Mouse (Mus musculus): ENCODE data around the gene Smc5. TPM values are rescaled to one million over a fixed set of nuclear protein-coding genes. Genes with fewer than 3 reads are reported as not detected.

The Smc5 gene
- polyA plus RNA-seq, 1 experiment from 2014 or later = 28.4 TPM

DNA sequence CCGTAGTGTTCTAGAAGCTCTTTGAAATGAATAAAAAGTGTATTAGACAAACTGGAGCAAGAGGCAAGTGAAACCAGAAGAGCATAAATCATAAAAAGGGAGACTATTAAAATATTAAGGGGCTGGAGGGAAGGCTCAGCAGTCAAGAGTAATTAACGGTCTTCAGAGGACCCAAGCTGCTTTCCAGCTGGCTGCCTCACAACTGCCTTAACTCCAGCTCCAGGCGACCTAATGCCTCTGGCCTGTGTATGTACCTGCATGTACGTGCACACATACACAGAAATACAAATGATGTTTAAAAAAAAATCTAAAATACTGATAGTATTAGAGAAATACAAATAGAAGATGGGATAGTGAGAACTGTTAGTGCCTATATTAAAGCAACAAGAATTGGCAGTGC is 89.6 kb downstream of the Smc5 start:
- Histone ChIP-seq H3K4me3 (no peak overlapping the region), H3K27me3 (replicated peaks) (no peaks in the 10 kb centered on the region), H3K9ac (no peak overlapping the region), H3K36me3 (replicated peaks) (no peaks in the 10 kb centered on the region), H3K9me3 (no peaks in the 10 kb centered on the region), H3K4me1 (no peaks in the 10 kb centered on the region), H3K27ac (no peak overlapping the region), H3K4me2 (no peak overlapping the region)
- WGBS = 76% methylated on average over 4 of the region's 4 CpGs
- ATAC-seq (replicated peaks) = no peak

DNA sequence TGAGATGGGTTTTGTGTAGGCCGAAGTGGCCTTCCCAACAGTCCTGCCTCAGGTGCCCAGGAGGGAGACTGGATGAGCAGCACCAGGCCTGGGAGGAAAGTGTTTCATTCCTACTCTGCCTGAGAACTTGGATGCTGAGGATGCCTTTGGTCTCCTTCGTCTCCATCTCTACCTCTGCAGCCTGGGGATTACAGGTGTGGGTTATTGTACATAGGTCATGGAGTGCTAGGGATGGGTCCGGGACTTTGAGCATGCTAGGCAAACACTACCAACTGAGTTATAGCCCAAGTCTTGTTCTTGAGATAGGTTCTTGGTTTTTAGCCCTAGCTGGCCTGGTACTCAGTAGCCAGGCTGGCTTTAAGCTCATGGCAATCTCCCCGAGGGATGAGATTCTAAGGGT is 90.2 kb downstream of the Smc5 start:
- Histone ChIP-seq H3K36me3 (replicated peaks) (no peaks in the 10 kb centered on the region), H3K27ac (no peak overlapping the region), H3K27me3 (replicated peaks) (no peaks in the 10 kb centered on the region), H3K4me3 (no peak overlapping the region), H3K4me2 (no peak overlapping the region), H3K9ac (no peak overlapping the region), H3K9me3 (no peaks in the 10 kb centered on the region), H3K4me1 (no peaks in the 10 kb centered on the region)
- WGBS = 94% methylated on average over 4 of the region's 4 CpGs
- no peak for ATAC-seq (replicated peaks)

DNA sequence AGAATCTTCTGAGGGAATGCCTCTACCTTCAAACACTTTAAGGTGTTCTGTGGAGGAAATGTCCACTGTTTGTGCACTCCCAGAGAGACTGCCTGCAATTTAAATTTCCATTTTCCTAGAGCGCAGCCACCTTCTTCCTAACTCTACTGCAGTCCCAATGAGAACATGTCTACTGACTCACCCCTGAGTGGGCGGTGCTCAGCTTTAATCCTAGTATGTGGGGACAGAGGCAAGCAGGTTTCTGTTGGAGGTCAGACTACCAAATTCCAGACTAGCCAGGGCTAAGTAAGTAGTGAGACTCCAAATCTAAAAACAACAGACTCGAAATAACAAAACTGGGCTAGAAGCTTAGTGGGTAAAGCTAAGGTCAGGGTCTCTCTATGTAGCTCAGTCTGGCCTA is 95.2 kb downstream of the Smc5 start:
- Histone ChIP-seq H3K27me3 (replicated peaks) (no peaks in the 10 kb centered on the region), H3K9ac (no peak overlapping the region), H3K27ac (no peak overlapping the region), H3K36me3 (replicated peaks) (no peaks in the 10 kb centered on the region), H3K4me3 (no peak overlapping the region), H3K9me3 (no peaks in the 10 kb centered on the region), H3K4me1 (no peaks in the 10 kb centered on the region), H3K4me2 (no peak overlapping the region)
- no peak for ATAC-seq (replicated peaks)
- 93% methylated on average over 3 of the region's 3 CpGs for WGBS

DNA sequence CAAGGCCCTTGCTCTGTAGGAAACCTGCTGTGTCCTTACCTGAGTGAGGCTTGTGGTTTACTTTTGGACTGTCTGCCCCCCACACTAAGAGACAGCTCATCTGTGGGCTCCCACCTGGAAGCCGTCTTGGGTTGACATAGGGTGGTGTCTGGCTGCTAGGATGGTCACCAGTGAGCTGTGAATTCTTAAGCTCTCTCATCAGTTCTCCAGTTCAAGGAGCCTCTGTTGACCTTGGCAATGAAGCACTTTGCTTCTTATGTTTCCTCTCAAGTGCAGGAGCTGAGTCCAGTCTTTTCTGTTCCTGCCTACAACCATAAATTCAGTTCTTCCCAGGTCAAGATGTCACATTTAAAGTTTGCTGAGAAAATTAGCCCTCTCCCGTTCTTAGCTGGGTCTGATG is 98.2 kb downstream of the Smc5 start:
- Histone ChIP-seq H3K27me3 (replicated peaks) (no peaks in the 10 kb centered on the region), H3K4me3 (no peak overlapping the region), H3K27ac (no peak overlapping the region), H3K4me1 (no peaks in the 10 kb centered on the region), H3K4me2 (no peak overlapping the region), H3K9ac (no peak overlapping the region), H3K9me3 (no peaks in the 10 kb centered on the region), H3K36me3 (replicated peaks) (no peaks in the 10 kb centered on the region)
- 80% methylated on average over 2 of the region's 2 CpGs for WGBS
- ATAC-seq (replicated peaks) = no peak

DNA sequence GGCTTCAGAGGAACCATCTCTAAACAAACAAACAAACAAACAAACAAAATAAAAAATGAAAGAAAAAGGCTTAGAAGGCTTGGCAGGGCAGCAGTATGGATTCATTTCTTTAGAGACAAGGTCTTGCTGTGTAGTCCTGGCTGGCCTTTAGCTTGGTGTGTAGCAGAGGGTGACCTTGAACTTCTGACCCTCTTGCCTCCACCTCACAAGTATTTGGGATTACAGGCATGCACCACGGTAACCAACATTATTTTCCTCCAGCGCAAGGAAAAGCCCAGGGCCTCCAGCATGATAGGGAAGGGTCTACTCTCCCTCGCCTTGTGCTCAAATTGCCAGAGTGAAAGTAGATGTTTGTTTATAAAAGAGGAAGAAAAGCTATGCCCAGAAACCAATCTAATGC is 98.6 kb downstream of the Smc5 start:
- 77% methylated on average over 3 of the region's 3 CpGs for WGBS
- Histone ChIP-seq H3K27ac (no peak overlapping the region), H3K36me3 (replicated peaks) (no peaks in the 10 kb centered on the region), H3K9me3 (no peaks in the 10 kb centered on the region), H3K27me3 (replicated peaks) (no peaks in the 10 kb centered on the region), H3K4me3 (no peak overlapping the region), H3K9ac (no peak overlapping the region), H3K4me2 (no peak overlapping the region), H3K4me1 (no peaks in the 10 kb centered on the region)
- ATAC-seq (replicated peaks) = no peak

DNA sequence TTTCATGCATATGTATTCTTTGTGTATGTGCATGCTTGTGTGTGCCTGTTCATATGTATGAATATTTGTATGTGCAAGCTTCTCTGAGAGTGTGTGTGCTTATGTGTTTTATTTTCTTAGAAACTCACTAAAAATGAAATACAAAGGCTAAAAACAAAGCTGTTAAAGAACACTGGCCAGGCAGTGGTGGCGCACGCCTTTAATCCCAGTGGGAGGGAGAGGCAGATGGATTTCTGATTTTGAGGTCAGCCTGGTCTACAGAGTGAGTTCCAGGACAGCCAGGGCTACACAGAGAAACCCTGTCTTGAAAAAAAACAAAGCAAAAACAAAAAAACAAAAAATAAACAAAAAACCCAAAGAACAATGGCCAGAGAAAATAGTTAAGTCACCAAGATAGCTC is 102.6 kb downstream of the Smc5 start:
- Histone ChIP-seq H3K36me3 (replicated peaks) (no peaks in the 10 kb centered on the region), H3K4me3 (no peak overlapping the region), H3K27ac (no peak overlapping the region), H3K4me2 (no peak overlapping the region), H3K9ac (no peak overlapping the region), H3K27me3 (replicated peaks) (no peaks in the 10 kb centered on the region), H3K4me1 (no peaks in the 10 kb centered on the region), H3K9me3 (no peaks in the 10 kb centered on the region)
- 83% methylated on average over 2 of the region's 2 CpGs for WGBS
- no peak for ATAC-seq (replicated peaks)

DNA sequence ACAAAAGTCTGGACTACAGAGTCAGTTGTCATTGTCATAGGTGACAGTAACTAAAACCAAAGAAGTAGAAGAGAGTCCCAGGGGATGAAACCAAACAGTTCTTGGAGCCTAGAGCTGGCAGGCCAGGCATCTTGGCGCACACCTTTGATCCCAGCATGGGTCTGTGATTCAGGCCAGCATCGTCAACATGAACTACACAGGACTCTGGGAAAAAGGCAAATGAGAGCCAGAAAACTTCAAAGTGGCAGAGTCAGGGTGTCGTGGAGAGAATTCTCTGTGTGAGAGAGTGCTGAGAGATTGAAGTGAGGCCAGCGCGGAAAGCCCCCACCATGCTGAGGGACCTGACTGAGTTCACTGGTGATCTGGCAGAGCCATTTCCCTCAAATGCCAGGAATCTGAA is 103.2 kb downstream of the Smc5 start:
- WGBS = 81% methylated on average over 5 of the region's 5 CpGs
- no peaks in the 10 kb centered on the region for H3K27me3 ChIP-seq (replicated peaks)

DNA sequence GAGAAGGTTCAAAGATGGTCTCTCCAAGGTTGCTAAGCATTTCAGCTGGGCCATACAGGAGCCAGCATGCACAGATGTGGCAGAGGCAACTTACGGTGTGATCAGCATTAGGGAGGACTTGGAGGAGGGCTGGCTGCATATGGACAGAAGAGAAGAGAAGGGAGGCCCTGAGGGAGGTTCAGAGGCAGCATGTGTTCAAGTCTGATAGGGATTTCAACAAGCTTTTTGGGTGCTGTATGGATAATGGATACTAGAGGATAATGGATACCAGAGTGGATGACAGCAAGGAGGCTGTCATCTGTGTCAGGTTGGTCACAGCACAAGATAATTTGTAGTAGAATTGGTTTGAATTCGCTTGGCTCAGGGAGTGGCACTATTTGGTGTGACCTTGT is 104.0 kb downstream of the Smc5 start:
- H3K4me1 ChIP-seq = no peaks in the 10 kb centered on the region
- H3K4me2 ChIP-seq = no peak overlapping the region
- H3K27ac ChIP-seq = no peak overlapping the region
- H3K27me3 ChIP-seq (replicated peaks) = no peaks in the 10 kb centered on the region
- WGBS = 95% methylated on average over 2 of the region's 2 CpGs
- H3K9me3 ChIP-seq = no peaks in the 10 kb centered on the region
- H3K4me3 ChIP-seq = no peak overlapping the region
- no peaks in the 10 kb centered on the region for H3K36me3 ChIP-seq (replicated peaks)
- ATAC-seq (replicated peaks) = no peak
- H3K9ac ChIP-seq = no peak overlapping the region

More for the DNA sequence above, 103.2 kb downstream of the Smc5 start:
- H3K4me2 ChIP-seq = no peak overlapping the region
- no peaks in the 10 kb centered on the region for H3K4me1 ChIP-seq
- no peak overlapping the region for H3K27ac ChIP-seq
- no peak overlapping the region for H3K9ac ChIP-seq
- H3K36me3 ChIP-seq (replicated peaks) = no peaks in the 10 kb centered on the region
- no peak overlapping the region for H3K4me3 ChIP-seq
- no peaks in the 10 kb centered on the region for H3K9me3 ChIP-seq
- ATAC-seq (replicated peaks) = no peak

DNA sequence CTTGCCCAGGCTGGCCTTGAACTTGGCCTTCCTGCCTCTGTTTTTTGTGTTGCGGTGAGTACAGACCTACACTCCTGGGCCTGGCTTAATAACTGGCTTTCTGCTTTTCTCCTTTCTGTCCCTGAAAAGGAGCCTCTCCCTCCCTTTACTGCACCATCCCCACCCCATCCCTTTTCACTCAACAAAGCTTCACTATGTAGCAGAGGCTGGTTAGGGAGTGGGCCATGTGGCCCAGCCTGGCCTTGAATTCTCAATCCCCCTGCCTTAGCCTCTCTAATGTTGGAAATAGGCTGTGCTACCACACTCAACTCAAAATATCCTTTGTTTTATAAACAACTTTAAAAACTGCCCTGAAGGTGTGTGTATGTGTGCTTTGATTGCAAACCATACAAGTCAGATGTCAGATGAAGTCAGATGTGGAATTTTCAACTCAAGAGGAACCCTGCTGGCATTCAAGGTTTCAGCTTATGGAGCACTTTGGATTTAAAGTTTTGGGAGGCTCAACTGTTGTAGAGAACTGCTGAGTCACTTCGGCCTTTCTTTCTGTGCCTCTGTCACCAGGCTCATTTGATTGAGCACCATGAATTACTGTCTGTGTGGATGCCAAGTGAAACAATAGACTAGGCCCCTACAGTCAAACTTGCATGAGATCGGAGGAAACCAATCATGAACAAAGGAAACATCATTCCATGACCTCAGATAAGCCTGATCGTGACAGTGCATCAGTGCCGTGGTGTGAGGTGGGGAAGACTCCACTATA is 104.6 kb downstream of the Smc5 start:
- Histone ChIP-seq H3K4me3 (no peak overlapping the region), H3K4me1 (no peaks in the 10 kb centered on the region), H3K9ac (no peak overlapping the region), H3K27ac (no peak overlapping the region), H3K4me2 (no peak overlapping the region), H3K9me3 (no peaks in the 10 kb centered on the region), H3K27me3 (replicated peaks) (no peaks in the 10 kb centered on the region), H3K36me3 (replicated peaks) (no peaks in the 10 kb centered on the region)
- ATAC-seq (replicated peaks) = no peak
- 87% methylated on average over 5 of the region's 5 CpGs for WGBS

DNA sequence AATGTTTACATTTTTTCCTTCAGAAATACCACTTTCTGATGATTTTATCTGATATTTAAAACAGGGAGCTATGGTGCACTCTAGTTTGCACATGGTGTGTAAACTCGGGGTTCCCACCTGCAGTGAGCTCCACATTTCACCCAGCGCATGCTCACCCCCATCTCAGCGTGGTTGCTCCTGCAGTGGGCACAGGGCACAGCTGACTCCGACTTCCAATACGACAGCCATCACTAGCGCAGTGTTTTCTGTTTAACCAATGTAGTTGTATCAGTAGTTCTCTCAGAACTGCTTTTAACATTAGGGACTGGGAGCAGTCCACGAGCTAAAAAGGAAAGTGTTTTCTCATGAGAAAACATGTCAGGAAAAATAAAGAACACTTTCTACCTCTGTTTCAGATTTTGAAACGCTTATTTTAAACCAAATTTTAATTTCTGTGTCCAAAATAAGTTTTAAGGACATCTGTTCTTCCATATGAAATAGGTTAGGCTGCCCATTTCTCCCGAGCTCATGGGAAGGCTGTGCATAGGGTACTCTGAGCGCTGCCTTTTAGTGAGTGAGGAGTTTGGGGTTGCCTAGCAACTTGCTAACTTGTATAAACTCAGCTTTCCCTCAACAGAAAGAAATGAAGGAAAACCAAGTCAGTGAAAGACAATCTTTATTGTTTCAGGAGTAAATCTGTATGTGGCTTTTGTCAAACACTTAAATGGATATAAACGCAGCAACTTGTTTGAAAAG is 107.0 kb downstream of the Smc5 start:
- Histone ChIP-seq H3K4me3 (no peak overlapping the region), H3K4me1 (no peaks in the 10 kb centered on the region), H3K36me3 (replicated peaks) (no peaks in the 10 kb centered on the region), H3K27ac (no peak overlapping the region), H3K9me3 (no peaks in the 10 kb centered on the region), H3K27me3 (replicated peaks) (no peaks in the 10 kb centered on the region), H3K9ac (no peak overlapping the region), H3K4me2 (no peak overlapping the region)
- WGBS = 68% methylated on average over 11 of the region's 11 CpGs
- no peak for ATAC-seq (replicated peaks)

DNA sequence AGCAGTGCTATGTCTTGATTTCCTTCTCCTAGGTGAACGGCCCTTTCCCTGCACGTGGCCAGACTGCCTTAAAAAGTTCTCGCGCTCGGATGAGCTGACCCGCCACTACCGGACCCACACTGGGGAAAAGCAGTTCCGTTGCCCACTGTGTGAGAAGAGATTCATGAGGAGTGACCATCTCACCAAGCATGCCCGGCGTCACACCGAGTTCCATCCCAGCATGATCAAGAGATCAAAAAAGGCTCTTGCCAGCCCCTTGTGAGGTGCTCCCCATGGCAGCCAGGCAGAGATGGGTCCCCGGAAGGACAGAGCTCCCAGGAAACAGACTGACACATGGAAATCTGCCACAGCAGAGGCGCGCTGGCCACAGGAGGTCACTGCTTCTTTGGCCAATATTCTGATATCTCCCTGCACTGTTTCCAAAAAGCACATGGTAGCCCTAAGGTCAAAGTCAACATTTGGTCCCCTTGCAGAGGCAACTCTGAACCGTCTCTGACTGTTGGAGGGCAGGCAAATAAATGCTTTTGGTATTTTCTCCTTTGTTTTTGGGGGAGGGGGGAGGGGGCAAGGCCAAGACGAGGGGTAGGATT is 109.0 kb downstream of the Smc5 start:
- no peak overlapping the region for H3K27ac ChIP-seq
- no peak overlapping the region for H3K4me3 ChIP-seq
- no peaks in the 10 kb centered on the region for H3K4me1 ChIP-seq
- no peaks in the 10 kb centered on the region for H3K9me3 ChIP-seq
- 91% methylated on average over 16 of the region's 16 CpGs for WGBS
- no peak overlapping the region for H3K4me2 ChIP-seq
- no peaks in the 10 kb centered on the region for H3K27me3 ChIP-seq (replicated peaks)
- no peak for ATAC-seq (replicated peaks)
- H3K9ac ChIP-seq = no peak overlapping the region
- H3K36me3 ChIP-seq (replicated peaks) = no peaks in the 10 kb centered on the region

DNA sequence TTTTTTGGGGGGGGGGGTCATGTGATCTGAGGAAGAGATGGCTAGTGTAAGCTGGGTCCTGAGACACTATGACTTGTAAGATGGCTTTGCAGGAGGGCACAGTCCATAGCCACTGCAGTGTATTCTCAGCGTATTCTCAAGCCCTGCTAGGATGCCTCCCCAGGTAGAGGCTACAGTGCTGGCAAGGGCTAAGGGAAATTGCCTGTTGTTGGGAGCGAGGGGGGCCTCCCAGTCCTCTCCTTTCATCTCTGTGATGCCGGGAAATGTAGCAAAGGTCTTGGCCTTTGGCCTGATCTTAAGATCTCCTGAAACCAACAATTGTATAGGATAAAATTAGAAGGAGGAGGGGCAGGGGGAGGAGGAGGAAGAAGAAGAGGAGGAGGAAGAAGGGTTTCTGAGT is 110.3 kb downstream of the Smc5 start:
- H3K9ac ChIP-seq = no peak overlapping the region
- no peaks in the 10 kb centered on the region for H3K36me3 ChIP-seq (replicated peaks)
- no peaks in the 10 kb centered on the region for H3K4me1 ChIP-seq
- H3K4me3 ChIP-seq = no peak overlapping the region
- no peak overlapping the region for H3K4me2 ChIP-seq
- 36% methylated on average over 3 of the region's 3 CpGs for WGBS
- no peaks in the 10 kb centered on the region for H3K9me3 ChIP-seq
- H3K27me3 ChIP-seq (replicated peaks) = no peaks in the 10 kb centered on the region
- ATAC-seq (replicated peaks) = no peak
- no peak overlapping the region for H3K27ac ChIP-seq

DNA sequence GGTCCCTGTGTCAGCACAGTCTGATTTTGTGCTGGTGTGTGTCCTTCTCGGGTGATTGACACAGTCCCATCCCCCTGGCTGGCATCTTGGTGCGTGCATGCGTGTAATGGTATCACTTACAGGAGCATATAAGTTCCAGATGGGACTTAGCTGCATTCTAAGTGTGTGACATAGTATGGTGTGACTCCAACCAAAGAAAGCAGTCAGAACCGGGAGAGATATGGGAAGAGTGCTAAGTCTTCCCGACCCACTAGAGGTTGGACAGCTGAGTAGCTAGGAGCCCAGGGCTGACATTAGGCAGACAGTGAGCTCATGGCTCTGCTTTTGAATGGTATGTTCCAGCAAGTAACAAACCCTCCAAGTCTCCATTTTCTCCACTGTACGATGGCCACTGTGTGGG is 110.8 kb downstream of the Smc5 start:
- H3K36me3 ChIP-seq (replicated peaks) = no peaks in the 10 kb centered on the region
- no peak overlapping the region for H3K4me2 ChIP-seq
- no peak overlapping the region for H3K4me3 ChIP-seq
- no peaks in the 10 kb centered on the region for H3K9me3 ChIP-seq
- WGBS = 84% methylated on average over 6 of the region's 6 CpGs
- no peak overlapping the region for H3K9ac ChIP-seq
- H3K27ac ChIP-seq = no peak overlapping the region
- no peaks in the 10 kb centered on the region for H3K27me3 ChIP-seq (replicated peaks)
- peak; percentile 17; the same call in 1 of the 2 replicates for ATAC-seq (replicated peaks)
- H3K4me1 ChIP-seq = no peaks in the 10 kb centered on the region
